Mouse (Mus musculus) forebrain, embryonic 16.5 days (tissue): Measurements from ENCODE around the gene Chst15. TPM values are rescaled to one million over a fixed set of nuclear protein-coding genes. Genes with fewer than 3 reads are reported as not detected.

Experiments used
- ATAC-seq: fragments of 200-750 bp; cut with Nextera tagmentation; 2 replicates; pipeline ENCODE4 v1.8.0; 2017; ENCODE audit warnings: mild to moderate bottlenecking, moderate library complexity
- H3K27ac ChIP-seq: fragments of 300-500 bp; sonication (generic); 2 replicates; pipeline ENCODE4 v1.5.1; 2014; ENCODE audit warnings: low read length, control low read depth
- H3K27me3 ChIP-seq: fragments of 300-500 bp; sonication (generic); replicated peaks from 2 replicates; pipeline ENCODE4 v1.6.1; 2014; ENCODE audit warnings: low read length; ENCODE audit not compliant: control insufficient read depth, insufficient read depth
- H3K36me3 ChIP-seq: fragments of 300-500 bp; sonication (generic); 2 replicates; pipeline ENCODE4 v1.6.1; 2014; ENCODE audit not compliant: control insufficient read depth, insufficient read depth
- H3K4me1 ChIP-seq: fragments of 300-500 bp; sonication (generic); replicated peaks from 2 replicates; pipeline ENCODE4 v1.6.1; 2014; ENCODE audit warnings: low read length; ENCODE audit not compliant: control insufficient read depth, insufficient read depth
- H3K4me2 ChIP-seq: fragments of 300-500 bp; sonication (generic); 2 replicates; pipeline ENCODE4 v1.6.1; 2014; ENCODE audit warnings: mild to moderate bottlenecking, low read length, control low read depth
- H3K4me3 ChIP-seq: fragments of 300-500 bp; sonication (generic); replicated peaks from 2 replicates; pipeline ENCODE4 v1.5.1; 2014; ENCODE audit warnings: mild to moderate bottlenecking, low read length, control low read depth
- H3K9ac ChIP-seq: fragments of 300-500 bp; sonication (generic); replicated peaks from 2 replicates; pipeline ENCODE4 v1.6.1; 2014; ENCODE audit warnings: low read depth, low read length, control low read depth
- H3K9me3 ChIP-seq: fragments of 300-500 bp; sonication (generic); 2 replicates; pipeline ENCODE4 v1.6.1; 2016; ENCODE audit warnings: low read length; ENCODE audit not compliant: control insufficient read depth
- WGBS: fragments of 180-500 bp; shearing (Covaris S2); extraction: QIAGEN DNeasy Blood & Tissue Kit; methylation state at CpG from one replicate; pipeline ENCODE4 v1.1.7; 2014; 5-methylcytosine and 5-hydroxymethylcytosine counted together
- polyA plus RNA-seq: library from polyadenylated mRNA; unstranded; fragments of >200 nt; fragmentation: Nextera tagmentation; extraction: Ambion mirVana; gene quantifications from 2 replicates; pipeline ENCODE4 v1.2.1, GENCODE M21; 2015

Gene Chst15
- polyA plus RNA-seq, 1 experiment from 2014 or later = 23.7 TPM

GRCm38 (mm10) chr7:132356185-132356584, 39.2 kb upstream of the Chst15 start:
- 0 out of 2 replicates have a peak, but pooled peaks cover 2% of the 10 kb centered on the region for H3K4me1 ChIP-seq
- H3K9ac ChIP-seq = no peak overlapping the region
- H3K4me2 ChIP-seq = no peak overlapping the region
- H3K36me3 ChIP-seq = no peaks in the 10 kb centered on the region
- no peak for ATAC-seq
- H3K27me3 ChIP-seq = no peaks in the 10 kb centered on the region
- H3K4me3 ChIP-seq = no peak overlapping the region
- no peaks in the 10 kb centered on the region for H3K9me3 ChIP-seq
- WGBS = 25% methylated on average over 8 of the region's 8 CpGs
- H3K27ac ChIP-seq = no peak overlapping the region

GRCm38 (mm10) chr7:132355767-132356166, 38.7 kb upstream of the Chst15 start:
- WGBS = 77% methylated on average over 6 of the region's 6 CpGs
- Histone ChIP-seq H3K4me1 (0 out of 2 replicates have a peak, but pooled peaks cover 2% of the 10 kb centered on the region), H3K27ac (no peak overlapping the region), H3K9ac (no peak overlapping the region), H3K36me3 (no peaks in the 10 kb centered on the region), H3K9me3 (no peaks in the 10 kb centered on the region), H3K4me2 (no peak overlapping the region), H3K27me3 (no peaks in the 10 kb centered on the region), H3K4me3 (no peak overlapping the region)
- ATAC-seq = no peak

- H3K27me3 ChIP-seq = no peaks in the 10 kb centered on the region
These were observed 32.1 kb upstream of the Chst15 start for GRCm38 (mm10) chr7:132349075-132349572.

GRCm38 (mm10) chr7:132347273-132348045, 30.4 kb upstream of the Chst15 start:
- 79% methylated on average over 9 of the region's 9 CpGs for WGBS
- no peak overlapping the region for H3K27ac ChIP-seq
- ATAC-seq = no peak
- no peak overlapping the region for H3K4me2 ChIP-seq
- H3K9ac ChIP-seq = no peak overlapping the region
- H3K4me3 ChIP-seq = no peak overlapping the region
- H3K4me1 ChIP-seq = no peaks in the 10 kb centered on the region
- H3K27me3 ChIP-seq = no peaks in the 10 kb centered on the region
- no peaks in the 10 kb centered on the region for H3K36me3 ChIP-seq
- no peaks in the 10 kb centered on the region for H3K9me3 ChIP-seq

More at GRCm38 (mm10) chr7:132349075-132349572, 32.1 kb upstream of the Chst15 start:
- Histone ChIP-seq H3K4me2 (no peak overlapping the region), H3K9ac (no peak overlapping the region), H3K36me3 (no peaks in the 10 kb centered on the region), H3K4me3 (no peak overlapping the region), H3K4me1 (no peaks in the 10 kb centered on the region), H3K9me3 (no peaks in the 10 kb centered on the region), H3K27ac (no peak overlapping the region)
- WGBS = 79% methylated on average over 6 of the region's 6 CpGs
- ATAC-seq = no peak

DNA sequence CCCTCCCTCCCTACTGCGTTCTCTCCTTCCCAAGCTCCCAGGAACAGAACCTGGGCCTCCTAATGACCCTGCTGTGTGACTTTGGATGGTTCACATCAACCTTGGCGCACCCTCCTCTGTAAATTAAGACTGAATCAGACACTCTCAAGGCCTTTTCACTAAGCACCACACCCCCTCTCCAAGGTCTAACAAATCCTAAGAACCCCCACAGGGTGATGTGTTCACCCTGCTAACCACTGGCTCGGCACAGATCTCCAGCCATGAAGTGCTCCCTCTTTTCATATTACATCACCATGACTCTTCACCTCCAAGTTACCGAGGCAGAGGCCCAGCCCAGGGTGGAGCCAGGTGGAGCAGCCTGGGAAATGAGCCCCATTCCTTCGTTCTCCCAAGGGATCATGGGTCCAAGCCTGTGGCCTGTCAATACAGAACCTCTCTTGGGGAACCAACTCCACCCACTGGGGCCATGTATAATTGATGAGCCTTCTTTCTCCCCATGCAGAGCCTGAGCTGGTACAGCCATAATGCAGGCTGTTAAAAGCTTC, 28.6 kb upstream of the Chst15 start:
- Histone ChIP-seq H3K9me3 (no peaks in the 10 kb centered on the region), H3K4me3 (no peak overlapping the region), H3K4me2 (no peak overlapping the region), H3K4me1 (no peaks in the 10 kb centered on the region), H3K9ac (no peak overlapping the region), H3K27ac (no peak overlapping the region), H3K36me3 (no peaks in the 10 kb centered on the region), H3K27me3 (no peaks in the 10 kb centered on the region)
- ATAC-seq = no peak
- 63% methylated on average over 5 of the region's 5 CpGs for whole genome bisulfite sequencing

DNA sequence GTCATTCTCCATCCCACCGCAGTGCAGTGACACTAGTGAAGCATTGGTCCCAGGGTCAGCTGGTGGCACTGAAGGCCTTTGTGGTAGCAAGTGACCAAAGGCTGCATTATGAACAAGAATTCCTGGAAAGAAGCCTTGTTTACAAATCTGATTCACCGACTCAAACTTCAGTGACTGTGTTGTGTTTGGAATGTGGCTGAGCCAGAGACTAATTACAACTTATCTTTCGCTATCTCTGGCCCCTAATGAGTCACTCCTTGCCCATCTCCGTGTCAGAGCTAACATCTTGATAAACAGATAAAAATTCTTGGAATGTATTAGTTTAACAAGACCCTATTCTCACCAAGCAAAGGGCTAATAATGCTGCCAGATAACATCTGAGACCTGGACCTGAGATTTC, 27.6 kb upstream of the Chst15 start:
- 70% methylated on average over 4 of the region's 4 CpGs for WGBS
- ATAC-seq = no peak
- H3K27me3 ChIP-seq = no peaks in the 10 kb centered on the region
- no peaks in the 10 kb centered on the region for H3K4me1 ChIP-seq
- H3K4me2 ChIP-seq = no peak overlapping the region
- no peak overlapping the region for H3K27ac ChIP-seq
- no peaks in the 10 kb centered on the region for H3K36me3 ChIP-seq
- H3K9me3 ChIP-seq = no peaks in the 10 kb centered on the region
- no peak overlapping the region for H3K9ac ChIP-seq
- no peak overlapping the region for H3K4me3 ChIP-seq

DNA sequence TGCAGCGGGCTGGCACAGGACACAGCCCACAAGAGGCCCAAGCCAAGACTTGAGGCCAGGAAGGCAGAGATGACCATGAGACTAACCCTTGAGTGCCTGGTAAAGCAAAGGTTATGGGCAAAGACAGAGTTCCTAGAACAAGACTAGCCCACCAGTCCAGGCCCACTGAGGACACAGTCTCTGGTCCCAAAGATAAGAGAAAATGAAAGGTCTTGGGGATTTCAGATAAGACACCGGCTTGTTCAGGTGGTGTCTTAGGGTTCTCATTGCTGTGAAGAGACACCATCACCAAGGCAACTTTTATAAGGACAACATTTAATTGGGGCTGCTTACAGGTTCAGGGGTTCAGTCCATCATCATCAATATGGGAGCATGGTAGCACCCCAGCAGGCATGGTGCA, 26.9 kb upstream of the Chst15 start:
- no peaks in the 10 kb centered on the region for H3K27me3 ChIP-seq
- H3K4me3 ChIP-seq = no peak overlapping the region
- no peak for ATAC-seq
- H3K9me3 ChIP-seq = no peaks in the 10 kb centered on the region
- no peak overlapping the region for H3K9ac ChIP-seq
- no peaks in the 10 kb centered on the region for H3K4me1 ChIP-seq
- H3K36me3 ChIP-seq = no peaks in the 10 kb centered on the region
- 89% methylated on average over 2 of the region's 2 CpGs for WGBS
- H3K27ac ChIP-seq = no peak overlapping the region
- H3K4me2 ChIP-seq = no peak overlapping the region

DNA sequence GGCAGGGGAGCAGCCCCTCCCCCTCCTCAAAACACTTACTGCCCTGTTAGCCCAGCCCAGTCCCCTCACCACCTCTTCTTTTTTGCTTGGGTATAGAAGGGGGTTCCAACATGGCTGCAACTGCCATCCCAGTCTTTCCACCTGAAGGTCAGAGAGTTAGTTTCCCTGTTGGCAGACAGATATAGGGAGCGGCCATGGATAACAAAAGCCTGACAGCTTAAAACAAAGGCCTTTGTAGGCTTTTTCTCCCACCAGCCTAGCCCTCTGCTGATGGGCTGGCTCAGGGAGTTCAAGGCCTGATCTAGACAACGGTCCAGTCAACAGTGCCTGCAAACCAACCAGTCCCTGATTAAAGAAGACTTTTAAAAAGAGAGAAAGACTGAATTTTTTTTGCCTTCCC, 26.1 kb upstream of the Chst15 start:
- H3K9ac ChIP-seq = no peak overlapping the region
- H3K9me3 ChIP-seq = no peaks in the 10 kb centered on the region
- ATAC-seq = no peak
- no peak overlapping the region for H3K4me3 ChIP-seq
- no peak overlapping the region for H3K4me2 ChIP-seq
- no peaks in the 10 kb centered on the region for H3K36me3 ChIP-seq
- H3K27ac ChIP-seq = no peak overlapping the region
- whole genome bisulfite sequencing = 54% methylated on average over 2 of the region's 2 CpGs
- H3K4me1 ChIP-seq = no peaks in the 10 kb centered on the region
- H3K27me3 ChIP-seq = no peaks in the 10 kb centered on the region

- H3K4me3 ChIP-seq = no peak overlapping the region
- peaks cover 16% of the 10 kb centered on the region for H3K4me1 ChIP-seq
- 84% methylated on average over 14 of the region's 14 CpGs for WGBS
- ATAC-seq = no peak
- 0 out of 2 replicates have a peak, but pooled peaks cover 2% of the 10 kb centered on the region for H3K9me3 ChIP-seq
- H3K4me2 ChIP-seq = no peak overlapping the region
- no peak overlapping the region for H3K9ac ChIP-seq
- no peaks in the 10 kb centered on the region for H3K36me3 ChIP-seq
- H3K27ac ChIP-seq = no peak overlapping the region
- no peaks in the 10 kb centered on the region for H3K27me3 ChIP-seq
These were observed 22.2 kb upstream of the Chst15 start for GRCm38 (mm10) chr7:132339041-132339839.
